Mouse (Mus musculus): ENCODE results near the gene Myo9b.

Gene Myo9b

DNA sequence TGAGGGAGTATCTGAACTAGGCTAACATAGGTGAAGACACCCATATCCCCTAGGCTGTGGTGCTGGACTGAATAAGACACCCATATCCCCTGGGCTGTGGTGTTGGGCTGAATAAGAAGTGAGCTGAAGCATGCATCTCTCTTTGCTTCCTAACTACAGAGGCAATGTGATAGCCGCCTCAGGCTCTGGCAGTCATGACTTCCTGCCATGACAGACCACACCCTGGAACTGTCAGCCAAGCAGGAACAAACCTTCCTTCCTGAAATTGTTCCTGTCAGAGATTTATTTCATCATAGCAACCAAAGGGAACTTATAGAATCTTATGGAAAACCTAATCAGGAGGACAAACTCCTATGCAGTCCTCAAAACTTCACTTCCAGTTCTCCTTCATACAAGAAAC is 115.8 kb downstream of the Myo9b start:
- DNase-seq (ENCODE audit: low read depth) = no peak

DNA sequence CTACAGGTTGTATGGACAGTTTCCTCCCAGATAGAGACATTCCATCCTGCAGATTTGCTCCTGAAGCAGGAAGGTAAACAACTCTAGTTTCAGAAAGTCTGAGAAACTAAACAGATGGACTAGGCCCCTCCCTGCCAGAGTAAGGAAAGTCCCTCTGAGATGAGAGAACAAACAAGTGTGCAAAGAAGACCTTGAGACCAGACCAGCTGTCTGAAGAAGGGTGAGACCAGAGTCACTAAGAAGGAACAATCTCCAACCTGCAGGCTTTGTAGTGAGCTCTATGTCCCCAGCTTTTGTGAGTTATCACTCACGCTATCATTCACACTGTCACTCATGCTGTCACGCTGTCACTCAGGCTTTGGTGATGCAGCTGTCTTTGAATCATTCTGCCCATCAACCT is 119.2 kb downstream of the Myo9b start:
- DNase-seq (ENCODE audit: low read depth) = no peak

DNA sequence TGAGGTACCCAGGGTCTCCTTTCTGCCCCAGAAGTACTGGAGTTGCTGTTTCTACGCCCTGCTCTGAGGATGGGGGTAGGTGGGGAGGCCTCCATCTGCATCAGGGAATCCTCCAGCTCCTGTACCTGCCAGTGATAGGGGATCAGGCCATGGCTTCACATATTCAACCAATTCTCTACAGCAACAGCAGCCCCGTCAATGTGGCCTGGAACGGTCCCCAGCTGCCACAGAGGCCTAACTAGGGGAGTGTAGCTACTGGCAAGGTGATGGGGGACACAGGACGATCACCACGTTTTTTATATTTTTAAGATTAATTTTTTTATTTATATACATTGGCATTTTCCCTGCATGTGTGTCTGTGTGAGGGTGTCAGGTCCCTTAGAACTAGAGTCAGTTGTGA is 119.9 kb downstream of the Myo9b start:
- DNase-seq (ENCODE audit: low read depth) = no peak

DNA sequence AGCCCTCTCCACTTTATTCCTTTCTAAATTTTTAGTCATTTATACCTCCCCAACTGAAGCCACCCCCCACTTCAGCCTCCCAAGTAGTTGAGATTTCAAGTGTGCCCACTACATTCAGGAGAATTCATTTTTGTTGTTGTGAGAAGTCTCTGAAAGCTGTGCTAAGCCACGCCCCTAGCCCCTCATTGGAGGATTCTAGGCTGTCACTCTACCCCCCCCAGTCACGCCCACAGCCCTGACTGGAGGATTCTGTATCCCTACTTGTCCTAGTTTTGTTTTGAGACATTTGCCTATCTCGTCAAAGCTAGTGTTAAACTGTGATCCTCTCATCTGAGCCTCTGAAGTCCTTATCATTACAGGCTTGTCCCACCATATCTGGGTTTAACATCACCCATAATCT is 120.4 kb downstream of the Myo9b start:
- no peak for DNase-seq (ENCODE audit: low read depth)

DNA sequence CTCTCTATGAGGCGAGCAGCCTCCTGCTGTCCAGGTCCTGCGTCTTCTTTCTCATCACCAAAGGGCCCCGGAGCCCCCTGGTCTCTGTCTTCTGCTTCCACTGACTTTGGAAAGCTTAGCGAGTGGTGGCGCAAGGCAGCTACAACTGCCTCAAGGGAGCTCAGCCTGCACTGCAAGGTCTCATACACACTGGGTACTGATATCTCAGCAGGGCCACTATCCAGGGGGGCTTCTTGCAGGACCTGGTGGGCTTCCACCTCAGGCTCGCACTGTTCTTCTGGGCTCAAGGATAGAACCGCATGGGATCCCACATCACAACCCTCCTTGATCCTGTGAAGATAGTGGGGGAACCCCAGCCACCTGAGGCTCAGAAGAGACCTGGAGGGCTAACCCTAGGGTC is 122.0 kb downstream of the Myo9b start:
- DNase-seq (ENCODE audit: low read depth) = no peak

DNA sequence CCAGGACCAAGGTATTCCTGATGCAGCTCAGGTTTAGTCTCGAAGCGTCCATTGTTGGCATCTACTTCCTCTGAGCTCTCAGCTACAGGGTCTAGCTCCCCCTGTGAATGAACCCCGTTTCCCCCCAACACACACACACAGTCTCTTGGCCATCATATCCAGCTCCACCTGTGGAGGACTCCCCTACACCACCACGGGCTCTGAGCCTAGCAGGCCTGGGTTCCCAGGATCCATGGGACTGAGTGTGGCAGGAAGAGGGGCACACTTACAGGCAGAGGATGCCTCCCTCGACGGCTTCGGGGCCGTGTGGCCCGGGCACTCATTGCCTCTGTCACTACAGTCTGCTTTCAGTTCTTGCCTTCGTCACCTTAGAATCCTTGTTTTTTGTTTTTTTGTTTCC is 122.6 kb downstream of the Myo9b start:
- no peak for DNase-seq (ENCODE audit: low read depth)

DNA sequence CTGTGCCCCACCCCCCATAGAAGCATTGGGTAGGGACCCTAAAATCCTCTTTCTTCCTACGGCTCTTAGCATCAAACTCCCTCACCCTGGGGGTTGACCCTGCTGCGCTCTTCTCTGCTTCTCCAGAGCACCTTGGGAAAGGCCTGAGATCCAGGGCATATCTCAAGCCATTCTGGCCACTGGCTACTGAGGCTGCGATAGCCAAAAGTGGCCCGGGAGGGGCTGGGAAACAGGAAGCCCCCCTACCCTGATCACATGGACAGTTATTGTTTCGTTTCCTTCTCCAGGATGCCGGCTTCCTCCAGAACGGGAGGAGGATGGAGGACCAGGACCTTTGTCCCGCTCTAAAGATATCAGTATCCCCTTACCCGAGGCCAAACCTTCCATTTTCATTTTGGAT is 123.1 kb downstream of the Myo9b start, which contains the start of gene Ushbp1:
TSS of gene Ushbp1 (minus strand) at position 174 of the 400 bp plus-strand sequence.
- DNase-seq (ENCODE audit: low read depth) = no peak

DNA sequence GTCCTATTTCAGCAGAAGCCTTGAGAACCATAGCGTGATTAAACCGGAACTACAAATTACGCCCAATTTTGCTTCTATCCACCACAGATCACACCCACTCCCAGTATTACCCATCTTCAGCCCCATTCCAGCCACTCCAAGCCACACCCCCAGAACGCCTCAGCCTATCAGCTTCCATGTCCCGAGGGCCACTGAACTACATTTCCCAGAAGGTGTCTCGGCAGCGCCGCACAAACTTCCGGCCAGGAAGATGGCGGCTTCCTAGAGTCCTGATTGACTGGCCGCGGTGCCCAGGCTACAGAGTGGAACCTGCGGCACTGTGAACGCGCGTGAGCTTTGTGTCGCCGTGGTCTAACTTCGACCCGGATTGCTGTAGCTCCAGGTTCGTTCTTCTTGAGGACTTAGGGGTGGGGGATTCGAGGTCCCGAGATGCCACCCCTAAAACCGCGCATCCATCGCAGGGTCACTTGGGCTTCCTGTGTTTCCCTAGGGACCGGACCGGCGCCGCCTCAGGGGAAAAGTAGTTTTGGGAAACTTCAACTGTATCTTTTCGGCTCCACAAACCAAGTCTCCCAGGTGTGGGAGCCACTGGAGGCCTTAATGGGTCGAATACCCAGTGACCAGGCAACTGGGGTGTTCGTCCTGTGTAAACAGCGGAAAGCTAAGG is 124.3 kb downstream of the Myo9b start, which contains the start of gene Babam1:
TSS of gene Babam1 (plus strand) at position 223 of the 667 bp plus-strand sequence.
- DNase-seq (ENCODE audit: low read depth) = peak; percentile 90

DNA sequence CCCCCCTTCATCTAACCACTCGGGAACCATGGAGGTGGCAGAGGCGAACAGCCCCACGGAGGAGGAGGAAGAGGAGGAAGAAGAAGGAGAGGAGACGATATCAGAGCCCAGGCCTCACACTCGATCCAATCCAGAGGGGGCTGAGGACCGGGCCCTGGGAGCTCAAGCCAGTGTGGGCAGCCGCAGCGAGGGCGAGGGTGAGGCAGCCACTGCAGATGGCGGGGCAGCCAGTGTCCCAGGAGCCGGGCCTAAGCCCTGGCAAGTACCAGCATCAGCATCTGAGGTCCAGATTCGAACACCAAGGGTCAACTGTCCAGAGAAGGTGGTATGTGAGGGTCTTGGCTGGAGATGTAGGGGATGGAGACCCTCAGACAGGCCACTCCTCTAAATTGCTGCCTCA is 125.2 kb downstream of the Myo9b start:
- no peak for DNase-seq (ENCODE audit: low read depth)

DNA sequence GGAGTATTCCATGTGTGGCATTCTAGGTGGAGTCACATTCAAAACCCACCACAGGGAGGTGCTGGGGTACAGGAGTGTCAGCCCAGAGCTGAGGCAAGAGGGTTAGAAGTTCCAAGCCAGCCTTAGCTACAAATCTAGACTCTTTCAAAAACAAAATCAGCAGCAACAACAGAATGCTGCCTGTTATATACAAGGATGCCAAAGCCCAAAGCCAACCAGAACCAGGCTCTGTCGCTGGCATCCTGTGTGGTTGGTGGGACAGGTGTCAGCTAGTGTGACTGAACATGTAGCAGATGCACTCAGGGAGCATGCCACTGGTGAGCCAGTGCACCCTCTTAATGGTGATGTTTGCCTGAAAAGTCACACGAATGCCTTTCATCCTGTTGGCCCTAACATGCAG is 128.3 kb downstream of the Myo9b start:
- DNase-seq (ENCODE audit: low read depth) = no peak

DNA sequence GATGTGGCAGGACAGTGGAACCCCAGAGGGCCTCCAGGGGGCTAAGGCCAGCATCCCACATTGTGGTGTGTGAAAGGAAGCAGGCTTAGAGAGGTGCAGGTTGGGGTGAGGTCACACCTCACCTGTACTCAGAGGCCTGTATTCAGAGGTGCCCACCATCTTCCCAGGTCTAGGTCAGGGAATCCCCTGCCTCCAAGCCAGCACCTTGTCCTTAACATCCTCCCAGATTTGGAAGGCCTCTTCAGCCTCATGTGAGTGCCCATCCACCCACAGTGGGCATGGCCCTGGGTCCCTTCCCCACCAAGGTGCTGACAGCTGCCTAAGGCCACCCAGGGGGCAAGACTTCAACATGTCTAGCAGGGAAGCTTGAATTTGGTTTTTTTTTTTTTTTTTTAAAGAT is 128.9 kb downstream of the Myo9b start:
- no peak for DNase-seq (ENCODE audit: low read depth)

DNA sequence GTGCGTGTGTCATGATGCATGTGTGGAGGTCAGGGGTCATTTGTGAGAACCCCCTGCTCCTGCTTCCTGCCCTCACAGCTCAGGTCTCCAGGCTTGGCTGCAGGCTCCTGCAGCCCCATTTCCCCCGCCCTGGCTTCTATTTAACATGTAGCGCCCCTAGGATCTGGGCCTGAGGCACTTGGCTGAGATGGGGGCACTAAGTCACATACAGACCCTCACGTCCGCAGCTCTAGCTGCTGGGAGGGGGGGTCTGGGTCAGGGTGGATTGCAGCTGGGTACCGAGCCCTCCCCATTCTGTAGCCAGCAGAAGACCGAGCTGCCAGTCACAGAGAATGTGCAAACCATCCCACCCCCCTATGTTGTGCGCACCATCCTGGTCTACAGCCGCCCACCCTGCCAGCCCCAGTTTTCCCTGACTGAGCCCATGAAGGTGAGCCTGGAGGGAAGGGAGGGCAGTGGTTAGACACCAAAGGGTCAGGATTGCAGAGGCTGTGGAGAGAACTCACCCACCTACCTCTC is 130.0 kb downstream of the Myo9b start:
- DNase-seq (ENCODE audit: low read depth) = no peak

DNA sequence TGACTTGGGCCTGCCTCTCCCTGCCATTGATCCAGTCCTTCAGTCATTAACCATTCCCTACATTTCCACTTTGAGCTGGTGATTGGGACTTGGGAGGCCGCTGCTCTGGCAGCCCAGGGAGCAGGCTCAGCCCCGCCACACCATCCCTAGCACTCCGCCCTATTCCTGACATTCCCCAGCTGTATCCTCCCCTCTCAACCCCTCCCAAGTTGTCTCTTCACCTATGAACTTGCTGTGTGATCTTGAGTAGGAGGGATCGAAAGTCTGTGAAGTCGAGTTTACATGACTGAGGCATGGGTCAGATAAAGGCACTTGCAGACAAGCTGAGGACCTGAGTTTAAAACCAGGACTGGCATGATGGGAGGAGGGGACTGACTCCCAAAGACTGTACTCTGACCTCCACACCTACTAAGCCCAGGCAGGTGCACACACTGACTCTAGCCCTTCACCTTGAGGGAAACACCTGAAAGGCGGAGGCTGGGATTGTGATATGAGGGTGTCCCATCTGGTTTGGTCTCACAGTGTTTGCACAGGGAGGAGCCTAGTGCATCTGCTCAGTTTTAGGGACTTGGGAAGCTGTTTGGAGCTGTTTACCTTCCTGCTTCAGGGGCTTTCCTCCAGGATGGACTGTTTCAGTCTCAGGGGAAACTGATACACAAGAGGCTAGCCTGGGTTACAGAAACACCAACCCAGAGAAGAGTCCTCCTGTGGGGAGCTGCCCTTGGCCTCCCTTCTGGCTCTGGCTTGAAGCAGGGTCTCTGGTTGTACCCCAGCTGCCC is 130.8 kb downstream of the Myo9b start:
- DNase-seq (ENCODE audit: low read depth) = no peak

DNA sequence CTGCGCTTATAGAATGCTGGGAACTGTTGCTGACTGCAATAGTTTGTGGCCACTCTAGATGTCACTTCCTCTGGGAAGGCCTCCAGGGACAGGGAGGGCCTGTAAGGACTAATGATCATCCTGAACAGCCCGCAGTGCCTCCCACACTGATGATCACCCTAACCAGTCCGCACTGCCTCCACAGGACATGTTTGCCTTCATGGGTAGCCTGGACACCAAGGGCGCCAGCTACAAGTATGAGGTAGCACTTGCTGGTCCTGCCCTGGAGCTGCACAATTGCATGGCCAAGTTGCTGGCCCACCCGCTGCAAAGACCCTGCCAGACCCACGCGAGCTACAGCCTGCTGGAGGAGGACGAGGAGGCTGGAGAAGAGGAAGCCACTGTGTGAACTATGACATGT is 131.5 kb downstream of the Myo9b start:
- DNase-seq (ENCODE audit: low read depth) = no peak

DNA sequence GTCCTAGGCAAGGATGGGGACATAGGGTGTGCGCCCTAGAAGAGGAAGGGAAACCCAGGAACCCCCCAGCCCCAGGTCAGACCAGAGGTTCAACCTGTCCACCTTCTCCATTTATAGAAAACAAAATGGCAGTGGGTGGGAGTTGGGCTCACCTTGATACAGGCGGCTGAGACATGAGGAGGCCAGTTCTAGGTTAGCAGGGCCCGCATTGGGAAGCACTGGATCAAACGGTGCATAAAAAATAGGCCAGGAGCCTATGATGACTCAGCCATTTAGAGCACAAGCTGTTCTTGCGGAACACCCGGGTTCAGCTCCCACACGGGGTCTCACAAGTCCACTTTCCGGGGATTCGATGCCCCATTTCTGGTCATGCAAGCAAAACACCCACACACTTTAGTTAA is 132.4 kb downstream of the Myo9b start:
- DNase-seq (ENCODE audit: low read depth) = no peak

DNA sequence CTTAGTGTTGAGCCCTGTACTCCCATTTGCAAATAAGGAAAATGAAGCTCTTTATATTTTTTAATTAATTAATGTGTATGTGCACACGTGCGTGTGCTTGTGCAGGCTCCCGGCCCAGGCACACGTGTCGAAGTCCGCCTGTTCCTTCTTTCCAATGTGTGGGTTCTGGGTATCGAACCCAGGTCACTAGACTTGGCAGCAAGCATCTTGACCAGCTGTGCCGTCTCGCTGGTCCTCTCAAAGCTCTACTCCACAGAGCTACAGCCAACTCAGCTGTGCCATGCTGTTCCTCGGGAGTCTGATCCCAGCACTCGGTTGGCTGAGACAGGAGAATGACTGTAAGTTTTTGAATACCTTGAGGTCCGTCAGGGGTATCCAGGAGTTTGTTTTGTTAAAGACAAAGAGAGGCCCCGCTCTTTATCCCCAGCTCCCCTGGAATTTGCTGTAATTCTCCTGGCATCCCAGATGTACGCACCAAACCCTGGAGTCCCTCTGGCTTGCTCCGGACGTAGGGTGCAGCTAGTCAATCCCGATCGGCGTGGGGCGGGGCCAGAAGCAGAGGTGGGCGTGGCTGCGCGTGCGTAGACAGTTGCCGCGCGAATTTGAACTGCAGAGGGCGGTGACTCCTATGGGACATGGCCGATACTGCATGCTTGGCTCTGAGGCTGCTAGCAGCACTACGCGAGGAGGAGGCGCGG is 133.0 kb downstream of the Myo9b start, which contains the start of gene Ankle1:
TSS of gene Ankle1 (plus strand) at position 610 of the 698 bp plus-strand sequence.
- DNase-seq (ENCODE audit: low read depth) = peak; percentile 84

DNA sequence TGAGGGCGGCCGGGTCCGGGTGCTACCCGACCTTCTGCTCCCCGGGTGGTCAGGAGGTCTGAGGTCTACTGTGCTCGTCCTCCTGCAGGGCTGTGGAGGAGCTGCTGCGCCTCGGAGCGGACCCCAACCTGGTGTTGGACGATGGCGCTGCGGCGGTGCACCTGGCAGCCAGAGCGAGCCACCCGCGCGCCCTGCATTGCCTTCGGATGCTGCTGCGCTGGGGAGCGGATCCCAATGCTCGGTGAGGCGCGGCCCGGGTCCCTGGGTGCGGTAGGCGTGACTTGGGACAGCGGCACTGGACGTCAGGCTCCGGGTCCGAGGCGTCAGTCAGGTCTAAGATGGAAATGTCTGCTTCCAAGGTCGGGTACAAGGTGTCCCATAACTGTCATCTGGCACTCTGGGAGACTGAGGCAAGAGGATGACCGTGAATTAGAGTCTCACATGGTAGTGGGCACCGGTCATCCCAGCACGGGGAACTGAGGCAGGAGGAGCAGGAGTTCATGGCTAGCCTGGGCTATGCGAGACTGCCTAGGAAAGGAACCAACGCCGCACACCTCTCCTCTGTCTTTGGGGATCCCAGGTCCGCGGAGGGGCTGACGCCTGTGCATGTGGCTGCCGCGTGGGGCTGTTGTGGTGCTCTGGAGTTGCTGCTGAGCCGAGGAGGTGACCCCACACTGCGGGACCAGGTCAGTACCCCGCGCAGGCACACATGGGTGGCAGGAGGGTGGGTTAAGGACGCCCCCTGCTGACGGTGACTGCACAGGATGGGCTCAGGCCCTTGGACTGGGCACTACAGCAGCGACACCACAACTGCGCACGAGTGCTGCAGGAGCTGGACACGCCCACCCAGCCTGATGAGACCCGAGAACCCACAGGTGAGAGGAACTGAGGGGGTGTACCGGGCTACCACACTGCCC is 133.8 kb downstream of the Myo9b start:
- peak; percentile 18 for DNase-seq (ENCODE audit: low read depth)

DNA sequence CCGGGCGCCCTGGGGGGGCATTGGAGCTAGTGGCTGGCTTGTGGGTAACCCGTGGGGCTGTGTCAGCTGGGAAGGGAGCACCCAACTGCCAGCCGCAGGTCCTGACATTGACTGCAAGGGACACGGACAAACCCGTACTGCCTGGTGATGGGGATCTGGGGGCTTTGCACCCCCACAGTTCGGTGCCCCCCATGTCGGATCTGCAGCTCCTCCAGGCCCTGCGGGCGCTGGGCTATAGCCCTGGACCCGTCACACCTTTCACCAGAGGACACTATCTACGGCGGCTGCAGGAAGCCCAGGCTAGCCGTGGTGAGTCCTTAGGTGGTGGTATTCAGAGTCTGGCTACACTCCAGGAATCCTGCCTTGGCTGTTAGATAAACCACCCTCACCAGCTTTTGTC is 134.9 kb downstream of the Myo9b start:
- no peak for DNase-seq (ENCODE audit: low read depth)

DNA sequence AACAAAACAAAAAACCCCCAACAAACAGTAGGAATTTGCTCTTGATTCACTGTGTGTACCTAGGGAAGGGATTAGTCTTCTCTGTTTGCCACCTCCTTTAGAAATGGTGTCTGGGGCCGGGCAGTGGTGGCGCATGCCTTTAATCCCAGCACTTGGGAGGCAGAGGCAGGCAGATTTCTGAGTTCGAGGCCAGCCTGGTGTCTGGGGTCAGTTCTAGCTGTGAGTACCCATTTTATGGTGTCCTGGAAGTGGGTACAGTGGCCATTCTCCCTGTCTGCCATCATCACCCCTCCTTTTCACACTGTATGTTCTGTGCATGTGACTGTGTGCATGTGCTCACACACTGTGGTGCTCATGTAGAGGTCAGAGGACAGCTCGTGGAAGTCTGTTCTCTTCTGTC is 135.7 kb downstream of the Myo9b start:
- no peak for DNase-seq (ENCODE audit: low read depth)
